Mouse (Mus musculus): ENCODE measurements around the gene P2rx7. TPM values are rescaled to one million over a fixed set of nuclear protein-coding genes. Genes with fewer than 3 reads are reported as not detected.
A peak's percentile ranks its signal among the peaks of the same experiment; 100 is the strongest.

P2rx7 gene
- polyA plus RNA-seq, 1 experiment: 27.7 TPM

GRCm38 (mm10) chr5:122698041-122698700, 54.5 kb downstream of the P2rx7 start:
- no peak for DNase-seq (ENCODE audit: low read depth in 1 of 2, low spot score in 2 of 2)
- Histone ChIP-seq H3K4me3 (ENCODE audit: extremely low read depth, insufficient read depth, insufficient read length) (no peak overlapping the region), H3K4me1 (ENCODE audit: control insufficient read depth, insufficient read depth, insufficient read length) (peaks cover 12% of the 10 kb centered on the region; the same call in 1 of the 2 replicates), H3K27me3 (ENCODE audit: control insufficient read depth, insufficient read depth, low read length) (no peaks in the 10 kb centered on the region), H3K27ac (ENCODE audit: insufficient read depth, low read length) (no peak overlapping the region), H3K36me3 (ENCODE audit: control insufficient read depth, insufficient read depth, low read length) (no peaks in the 10 kb centered on the region)
- WGBS: 28% methylated on average over 10 of the region's 10 CpGs
- TF ChIP-seq CTCF (IDR thresholded peaks at IDR 0.05; ENCODE audit: extremely low read depth, insufficient read depth, insufficient read length, insufficient replicate concordance): no peak
- TF ChIP-seq POLR2A (IDR thresholded peaks at IDR 0.05; ENCODE audit: low read depth, low read length): no peak

DNA sequence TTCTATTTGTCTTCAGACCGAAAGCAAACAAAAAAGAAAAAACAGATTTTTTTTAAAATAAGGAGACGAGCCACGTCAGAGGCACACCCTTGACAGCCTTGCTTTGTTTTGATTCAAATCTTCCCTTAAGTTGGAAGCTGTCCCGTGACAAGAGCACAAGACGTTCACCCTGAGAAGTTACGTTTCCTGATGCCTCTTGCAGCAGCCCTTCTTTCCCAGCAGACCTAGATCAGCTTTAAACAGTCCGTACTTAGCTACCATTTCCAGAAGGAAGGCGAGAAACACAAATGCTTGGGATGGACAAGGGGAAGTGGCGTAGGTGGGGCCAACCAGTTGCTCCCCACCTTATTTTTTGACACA, 55.0 kb downstream of the P2rx7 start:
- Histone ChIP-seq H3K4me1 (ENCODE audit: control insufficient read depth, insufficient read depth, insufficient read length) (peaks cover 12% of the 10 kb centered on the region; the same call in 1 of the 2 replicates), H3K4me3 (ENCODE audit: extremely low read depth, insufficient read depth, insufficient read length) (no peak overlapping the region), H3K27me3 (ENCODE audit: control insufficient read depth, insufficient read depth, low read length) (no peaks in the 10 kb centered on the region), H3K36me3 (ENCODE audit: control insufficient read depth, insufficient read depth, low read length) (no peaks in the 10 kb centered on the region), H3K27ac (ENCODE audit: insufficient read depth, low read length) (0 out of 2 replicates have a peak overlapping the region, but pooled peaks have one; percentile 11)
- DNase-seq (ENCODE audit: low read depth in 1 of 2, low spot score in 2 of 2): no peak
- TF ChIP-seq CTCF (IDR thresholded peaks at IDR 0.05; ENCODE audit: extremely low read depth, insufficient read depth, insufficient read length, insufficient replicate concordance) (no peak), POLR2A (IDR thresholded peaks at IDR 0.05; ENCODE audit: low read depth, low read length) (no peak)
- 48% methylated on average over 9 of the region's 9 CpGs for WGBS

DNA sequence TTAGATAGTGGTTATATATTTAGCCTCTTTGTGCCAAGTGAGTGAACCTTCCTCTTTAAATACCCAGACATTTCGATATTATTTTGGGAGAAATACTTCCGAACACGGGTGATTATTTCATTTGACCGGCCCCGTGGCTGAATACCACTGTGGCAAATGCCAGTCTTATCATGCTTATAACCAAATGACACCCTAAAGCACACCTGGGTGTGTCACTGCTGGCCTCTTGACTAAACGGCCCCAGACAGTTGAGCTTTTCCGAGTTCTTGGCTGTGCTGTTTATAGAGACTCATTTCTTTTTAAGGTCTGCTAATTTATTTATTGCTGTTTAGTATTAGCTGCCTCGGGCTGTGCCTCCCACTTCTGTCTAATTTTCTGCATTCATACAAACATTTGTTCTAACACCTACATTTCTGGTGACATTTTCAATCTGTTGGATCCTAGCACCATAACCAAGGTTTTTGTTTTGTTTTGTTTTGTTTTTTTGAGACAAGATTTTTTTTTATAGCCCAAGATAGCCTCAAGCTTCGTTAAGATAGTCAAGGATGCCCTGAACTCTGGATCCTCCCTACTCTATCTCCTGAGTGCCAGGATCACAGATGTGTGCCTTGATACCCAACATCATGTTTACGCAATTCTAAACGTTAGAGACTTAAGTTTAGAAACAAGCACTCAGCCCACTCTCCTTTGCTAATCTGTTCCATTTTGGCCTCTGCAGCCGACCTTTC, 56.6 kb downstream of the P2rx7 start:
- DNase-seq (ENCODE audit: low read depth in 1 of 2, low spot score in 2 of 2): no peak
- WGBS: 78% methylated on average over 12 of the region's 12 CpGs
- H3K27me3 ChIP-seq (ENCODE audit: control insufficient read depth, insufficient read depth, low read length): no peaks in the 10 kb centered on the region
- H3K4me3 ChIP-seq (ENCODE audit: extremely low read depth, insufficient read depth, insufficient read length): no peak overlapping the region
- H3K27ac ChIP-seq (ENCODE audit: insufficient read depth, low read length): no peak overlapping the region
- H3K4me1 ChIP-seq (ENCODE audit: control insufficient read depth, insufficient read depth, insufficient read length): peaks cover 12% of the 10 kb centered on the region; the same call in 1 of the 2 replicates
- TF ChIP-seq POLR2A (IDR thresholded peaks at IDR 0.05; ENCODE audit: low read depth, low read length) (no peak), CTCF (IDR thresholded peaks at IDR 0.05; ENCODE audit: extremely low read depth, insufficient read depth, insufficient read length, insufficient replicate concordance) (no peak)
- no peaks in the 10 kb centered on the region for H3K36me3 ChIP-seq (ENCODE audit: control insufficient read depth, insufficient read depth, low read length)

- DNase-seq (ENCODE audit: low read depth in 1 of 2, low spot score in 2 of 2): no peak
These were observed 57.1 kb downstream of the P2rx7 start for GRCm38 (mm10) chr5:122700837-122701212.

DNA sequence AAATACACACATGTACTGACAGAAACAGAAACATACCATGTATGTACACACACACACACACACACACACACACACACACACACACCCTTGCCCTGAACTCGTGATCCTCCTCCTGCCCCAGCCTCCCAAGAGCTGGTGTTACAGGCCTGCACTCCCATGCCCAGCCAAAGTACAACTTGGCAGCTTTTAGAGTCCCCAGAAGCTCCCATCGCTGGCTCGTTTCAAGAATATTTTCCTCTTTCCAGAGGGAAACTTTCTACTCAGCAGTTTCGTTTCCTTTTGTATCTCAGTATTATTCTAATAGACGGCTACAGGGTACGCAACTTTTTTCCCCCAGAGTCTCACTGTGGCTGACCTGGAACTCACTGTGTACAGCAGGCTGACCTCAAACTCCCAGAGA, 58.4 kb downstream of the P2rx7 start:
- Histone ChIP-seq H3K4me3 (ENCODE audit: extremely low read depth, insufficient read depth, insufficient read length) (no peak overlapping the region), H3K36me3 (ENCODE audit: control insufficient read depth, insufficient read depth, low read length) (no peaks in the 10 kb centered on the region), H3K27me3 (ENCODE audit: control insufficient read depth, insufficient read depth, low read length) (no peaks in the 10 kb centered on the region), H3K4me1 (ENCODE audit: control insufficient read depth, insufficient read depth, insufficient read length) (peaks cover 12% of the 10 kb centered on the region; the same call in 1 of the 2 replicates), H3K27ac (ENCODE audit: insufficient read depth, low read length) (0 out of 2 replicates have a peak overlapping the region, but pooled peaks have one; percentile 28)
- TF ChIP-seq POLR2A (IDR thresholded peaks at IDR 0.05; ENCODE audit: low read depth, low read length) (no peak), CTCF (IDR thresholded peaks at IDR 0.05; ENCODE audit: extremely low read depth, insufficient read depth, insufficient read length, insufficient replicate concordance) (no peak)
- 70% methylated on average over 6 of the region's 6 CpGs for WGBS
- no peak for DNase-seq (ENCODE audit: low read depth in 1 of 2, low spot score in 2 of 2)

More at GRCm38 (mm10) chr5:122700837-122701212, 57.1 kb downstream of the P2rx7 start:
- Histone ChIP-seq H3K4me1 (ENCODE audit: control insufficient read depth, insufficient read depth, insufficient read length) (peaks cover 12% of the 10 kb centered on the region; the same call in 1 of the 2 replicates), H3K27ac (ENCODE audit: insufficient read depth, low read length) (no peak overlapping the region), H3K36me3 (ENCODE audit: control insufficient read depth, insufficient read depth, low read length) (no peaks in the 10 kb centered on the region), H3K27me3 (ENCODE audit: control insufficient read depth, insufficient read depth, low read length) (no peaks in the 10 kb centered on the region), H3K4me3 (ENCODE audit: extremely low read depth, insufficient read depth, insufficient read length) (no peak overlapping the region)
- 60% methylated on average over 5 of the region's 5 CpGs for WGBS
- TF ChIP-seq POLR2A (IDR thresholded peaks at IDR 0.05; ENCODE audit: low read depth, low read length) (no peak), CTCF (IDR thresholded peaks at IDR 0.05; ENCODE audit: extremely low read depth, insufficient read depth, insufficient read length, insufficient replicate concordance) (no peak)

GRCm38 (mm10) chr5:122703574-122703973, 59.9 kb downstream of the P2rx7 start:
- Histone ChIP-seq H3K4me3 (ENCODE audit: extremely low read depth, insufficient read depth, insufficient read length) (no peak overlapping the region), H3K4me1 (ENCODE audit: control insufficient read depth, insufficient read depth, insufficient read length) (peaks cover 7% of the 10 kb centered on the region; the same call in 1 of the 2 replicates), H3K27ac (ENCODE audit: insufficient read depth, low read length) (no peak overlapping the region), H3K36me3 (ENCODE audit: control insufficient read depth, insufficient read depth, low read length) (no peaks in the 10 kb centered on the region), H3K27me3 (ENCODE audit: control insufficient read depth, insufficient read depth, low read length) (no peaks in the 10 kb centered on the region)
- DNase-seq (ENCODE audit: low read depth in 1 of 2, low spot score in 2 of 2): no peak
- TF ChIP-seq CTCF (IDR thresholded peaks at IDR 0.05; ENCODE audit: extremely low read depth, insufficient read depth, insufficient read length, insufficient replicate concordance) (no peak), POLR2A (IDR thresholded peaks at IDR 0.05; ENCODE audit: low read depth, low read length) (no peak)
- 75% methylated on average over 2 of the region's 2 CpGs for WGBS

Measured in spleen, adult 2 months (tissue).